Mouse (Mus musculus): ENCODE measurements at regions not wholly inside any gene's neighbourhood (a gene's known extent, or its start where the extent isn't known, plus 50 kb on each side); places are given as distances from the start of the nearest gene placed in this dataset.

DNA sequence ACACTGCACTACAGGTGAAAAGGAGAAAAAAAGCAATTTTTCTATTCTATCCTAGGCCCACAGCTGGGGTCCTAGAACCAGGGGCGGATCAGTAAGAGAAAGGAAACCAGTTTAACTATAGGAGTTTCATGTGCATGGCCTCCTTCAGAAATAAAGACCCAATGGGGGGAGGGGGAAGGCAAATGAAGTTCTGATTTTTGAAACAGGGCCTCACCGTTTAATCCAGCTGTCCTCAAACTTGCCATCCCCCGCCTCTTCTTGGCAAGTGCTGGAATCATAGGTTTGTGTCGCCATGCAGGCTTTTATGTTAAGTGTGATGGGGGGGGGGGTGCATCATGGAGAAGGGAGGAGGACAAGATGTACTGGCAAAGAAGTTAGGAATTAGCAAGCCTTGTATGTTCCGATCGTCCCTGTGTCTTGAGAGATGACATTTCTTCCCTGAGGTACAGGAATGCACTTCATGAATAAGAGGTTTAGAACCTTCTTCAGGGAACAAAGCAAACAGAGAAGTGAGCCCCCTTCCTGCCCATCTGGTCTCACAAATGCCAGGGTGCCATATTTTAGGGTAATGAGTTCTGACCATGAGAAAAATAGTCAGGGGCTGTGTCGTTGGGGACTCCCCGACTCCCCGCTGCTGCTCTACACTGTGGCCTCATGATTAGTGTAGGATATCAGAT is 83.9 kb downstream of the Qrsl1 start:
- Histone ChIP-seq H3K4me2 (ENCODE audit: low read length) (no peak overlapping the region), H3K4me3 (ENCODE audit: control insufficient read depth in 1 of 2, insufficient read depth in 1 of 2, low read depth in 1 of 2, low read length in 2 of 2) (no peak overlapping the region), H3K27ac (replicated peaks in 1 of 2; ENCODE audit: control insufficient read depth in 1 of 2, insufficient read depth in 1 of 2, low read depth in 2 of 2, low read length in 2 of 2) (no peak overlapping the region), H3K27me3 (ENCODE audit: control insufficient read depth, insufficient read depth, low read length) (no peaks in the 10 kb centered on the region), H3K4me1 (ENCODE audit: control insufficient read depth in 2 of 2, insufficient read depth in 2 of 2, low read length in 2 of 2) (no peaks in the 10 kb centered on the region), H3K9ac (ENCODE audit: low read length) (no peak overlapping the region), H3K36me3 (ENCODE audit: control insufficient read depth, insufficient read depth, low read length) (no peaks in the 10 kb centered on the region), H3K9me3 (ENCODE audit: control insufficient read depth, low read length) (no peaks in the 10 kb centered on the region)
- no peak for ATAC-seq (ENCODE audit: insufficient number of reproducible peaks, insufficient read depth, low FRiP score, low read depth)
- 81% methylated on average over 9 of the region's 9 CpGs for WGBS

DNA sequence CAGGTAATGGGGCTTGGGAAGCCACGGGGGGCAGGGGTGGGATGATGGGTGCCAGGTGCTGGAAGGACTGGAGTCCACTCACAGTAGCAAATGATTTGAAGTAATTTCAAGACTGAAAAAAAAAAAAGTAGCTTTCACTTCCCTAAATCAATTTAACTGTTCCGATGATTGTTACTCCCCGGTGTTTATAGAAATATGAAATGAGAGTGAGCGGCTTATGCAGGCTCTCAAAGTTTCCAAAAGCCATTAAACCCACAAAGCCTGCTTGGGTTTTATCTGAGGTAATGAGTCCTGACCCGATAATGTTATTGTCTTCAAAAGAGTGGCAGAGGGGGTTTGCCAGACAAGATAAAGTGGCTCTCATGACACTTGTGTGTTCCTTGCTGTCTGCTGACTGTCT is 82.9 kb downstream of the Qrsl1 start:
- H3K4me2 ChIP-seq (ENCODE audit: low read length), result no peak overlapping the region
- H3K27me3 ChIP-seq (ENCODE audit: control insufficient read depth, insufficient read depth, low read length), result no peaks in the 10 kb centered on the region
- H3K9ac ChIP-seq (ENCODE audit: low read length), result no peak overlapping the region
- no peaks in the 10 kb centered on the region for H3K36me3 ChIP-seq (ENCODE audit: control insufficient read depth, insufficient read depth, low read length)
- no peak for ATAC-seq (ENCODE audit: insufficient number of reproducible peaks, insufficient read depth, low FRiP score, low read depth)
- H3K4me3 ChIP-seq (ENCODE audit: control insufficient read depth in 1 of 2, insufficient read depth in 1 of 2, low read depth in 1 of 2, low read length in 2 of 2), result no peak overlapping the region
- H3K9me3 ChIP-seq (ENCODE audit: control insufficient read depth, low read length), result no peaks in the 10 kb centered on the region
- H3K27ac ChIP-seq (replicated peaks in 1 of 2; ENCODE audit: control insufficient read depth in 1 of 2, insufficient read depth in 1 of 2, low read depth in 2 of 2, low read length in 2 of 2), result no peak overlapping the region
- H3K4me1 ChIP-seq (ENCODE audit: control insufficient read depth in 2 of 2, insufficient read depth in 2 of 2, low read length in 2 of 2), result no peaks in the 10 kb centered on the region
- 61% methylated on average over 5 of the region's 5 CpGs for WGBS

DNA sequence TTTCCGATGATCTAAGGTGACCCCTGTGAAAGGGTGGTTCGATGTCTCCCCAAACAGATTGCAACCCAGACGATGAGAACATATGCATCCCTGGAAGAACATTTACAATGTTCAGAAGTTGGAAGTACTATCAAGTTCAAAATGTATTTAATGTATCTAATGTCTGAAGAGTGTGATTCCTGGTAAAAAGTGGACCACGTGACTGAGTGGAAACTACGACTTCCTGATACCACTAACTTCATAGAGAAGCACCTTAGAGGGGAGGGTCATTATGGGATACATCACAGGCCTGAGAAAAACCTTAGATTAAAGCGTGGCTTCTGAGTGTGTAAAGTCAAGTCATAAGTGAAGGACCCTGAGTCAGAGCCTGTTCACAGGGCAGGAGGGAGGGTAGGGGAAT is 82.1 kb downstream of the Qrsl1 start:
- no peaks in the 10 kb centered on the region for H3K9me3 ChIP-seq (ENCODE audit: control insufficient read depth, low read length)
- H3K4me3 ChIP-seq (ENCODE audit: control insufficient read depth in 1 of 2, insufficient read depth in 1 of 2, low read depth in 1 of 2, low read length in 2 of 2), result no peak overlapping the region
- H3K27ac ChIP-seq (replicated peaks in 1 of 2; ENCODE audit: control insufficient read depth in 1 of 2, insufficient read depth in 1 of 2, low read depth in 2 of 2, low read length in 2 of 2), result no peak overlapping the region
- no peaks in the 10 kb centered on the region for H3K27me3 ChIP-seq (ENCODE audit: control insufficient read depth, insufficient read depth, low read length)
- H3K9ac ChIP-seq (ENCODE audit: low read length), result no peak overlapping the region
- no peak overlapping the region for H3K4me2 ChIP-seq (ENCODE audit: low read length)
- WGBS, result 86% methylated on average over 6 of the region's 6 CpGs
- no peak for ATAC-seq (ENCODE audit: insufficient number of reproducible peaks, insufficient read depth, low FRiP score, low read depth)
- no peaks in the 10 kb centered on the region for H3K36me3 ChIP-seq (ENCODE audit: control insufficient read depth, insufficient read depth, low read length)
- H3K4me1 ChIP-seq (ENCODE audit: control insufficient read depth in 2 of 2, insufficient read depth in 2 of 2, low read length in 2 of 2), result no peaks in the 10 kb centered on the region

DNA sequence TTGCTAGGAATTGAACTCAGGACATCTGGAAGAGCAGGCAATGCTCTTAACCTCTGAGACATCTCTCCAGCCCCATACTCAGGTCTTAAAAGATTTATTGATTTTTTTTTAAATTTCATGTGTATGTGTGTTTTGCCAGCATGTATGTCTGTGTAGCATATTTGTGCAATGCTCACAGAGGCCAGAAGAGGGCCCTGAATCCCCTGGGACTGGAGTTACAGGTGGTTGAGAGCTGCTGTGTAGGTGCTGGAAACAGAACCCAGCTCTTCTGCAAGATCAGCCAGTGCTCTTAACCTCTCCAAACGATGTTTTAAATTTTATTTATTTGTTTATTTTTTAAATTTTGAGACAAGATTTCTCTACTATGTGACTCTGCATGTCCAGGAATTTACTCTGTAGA is 78.9 kb downstream of the Qrsl1 start:
- H3K27ac ChIP-seq (replicated peaks in 1 of 2; ENCODE audit: control insufficient read depth in 1 of 2, insufficient read depth in 1 of 2, low read depth in 2 of 2, low read length in 2 of 2), result no peak overlapping the region
- no peak overlapping the region for H3K4me3 ChIP-seq (ENCODE audit: control insufficient read depth in 1 of 2, insufficient read depth in 1 of 2, low read depth in 1 of 2, low read length in 2 of 2)
- no peaks in the 10 kb centered on the region for H3K36me3 ChIP-seq (ENCODE audit: control insufficient read depth, insufficient read depth, low read length)
- H3K9me3 ChIP-seq (ENCODE audit: control insufficient read depth, low read length), result no peaks in the 10 kb centered on the region
- H3K4me1 ChIP-seq (ENCODE audit: control insufficient read depth in 2 of 2, insufficient read depth in 2 of 2, low read length in 2 of 2), result no peaks in the 10 kb centered on the region
- WGBS, result 76% methylated on average over 1 of the region's 1 CpGs
- H3K9ac ChIP-seq (ENCODE audit: low read length), result no peak overlapping the region
- ATAC-seq (ENCODE audit: insufficient number of reproducible peaks, insufficient read depth, low FRiP score, low read depth), result no peak
- H3K27me3 ChIP-seq (ENCODE audit: control insufficient read depth, insufficient read depth, low read length), result no peaks in the 10 kb centered on the region
- H3K4me2 ChIP-seq (ENCODE audit: low read length), result no peak overlapping the region

DNA sequence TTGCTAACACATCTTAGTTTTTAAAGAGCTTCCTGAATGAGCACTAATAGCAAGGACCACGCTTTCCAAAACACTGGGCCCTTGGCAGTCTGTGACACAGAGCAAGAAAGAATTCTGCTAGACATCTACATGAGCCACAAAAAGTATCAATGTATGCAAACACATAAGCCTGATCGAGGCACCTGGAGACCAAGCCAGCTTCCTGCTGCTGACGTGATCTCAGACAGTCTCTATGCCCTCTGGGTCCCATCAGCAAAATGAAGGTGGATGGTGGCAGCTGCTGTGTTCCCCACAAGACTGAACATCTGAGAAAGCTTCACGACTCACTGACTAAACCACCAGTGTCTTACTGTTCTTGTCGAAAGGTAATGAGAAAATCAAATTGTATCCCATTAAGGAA is 77.5 kb downstream of the Qrsl1 start:
- no peak overlapping the region for H3K9ac ChIP-seq (ENCODE audit: low read length)
- H3K27ac ChIP-seq (replicated peaks in 1 of 2; ENCODE audit: control insufficient read depth in 1 of 2, insufficient read depth in 1 of 2, low read depth in 2 of 2, low read length in 2 of 2), result no peak overlapping the region
- no peaks in the 10 kb centered on the region for H3K27me3 ChIP-seq (ENCODE audit: control insufficient read depth, insufficient read depth, low read length)
- H3K4me2 ChIP-seq (ENCODE audit: low read length), result no peak overlapping the region
- no peak for ATAC-seq (ENCODE audit: insufficient number of reproducible peaks, insufficient read depth, low FRiP score, low read depth)
- H3K4me3 ChIP-seq (ENCODE audit: control insufficient read depth in 1 of 2, insufficient read depth in 1 of 2, low read depth in 1 of 2, low read length in 2 of 2), result no peak overlapping the region
- H3K9me3 ChIP-seq (ENCODE audit: control insufficient read depth, low read length), result no peaks in the 10 kb centered on the region
- H3K4me1 ChIP-seq (ENCODE audit: control insufficient read depth in 2 of 2, insufficient read depth in 2 of 2, low read length in 2 of 2), result no peaks in the 10 kb centered on the region
- H3K36me3 ChIP-seq (ENCODE audit: control insufficient read depth, insufficient read depth, low read length), result no peaks in the 10 kb centered on the region
- 78% methylated on average over 5 of the region's 5 CpGs for WGBS
